ENCODE assay signal across 22 mouse cellular contexts in the genomic region with DNA sequence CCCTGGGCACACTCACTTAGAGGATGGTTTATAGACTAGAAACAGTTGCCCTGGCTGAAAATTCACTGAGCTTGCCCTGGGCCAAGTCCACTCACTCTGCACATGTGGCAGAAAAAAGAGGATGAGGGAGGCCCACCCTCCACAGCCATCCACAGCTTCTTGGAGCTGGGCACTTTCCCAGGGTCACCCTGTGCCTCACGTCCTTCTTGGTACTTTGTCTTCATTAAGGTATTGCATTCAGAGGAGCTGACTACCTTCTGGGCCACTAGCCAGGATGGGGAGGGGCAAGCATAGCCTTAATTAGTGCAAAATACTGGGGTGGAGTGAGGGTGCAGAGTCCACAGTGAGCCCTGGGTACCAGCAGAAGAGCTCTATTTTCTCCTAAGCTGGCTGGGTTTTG. TPM values are rescaled to one million over a fixed set of nuclear protein-coding genes. Genes with fewer than 3 reads are reported as not detected.
A peak's percentile ranks its signal among the peaks of the same experiment; 100 is the strongest.
DNase-seq lines count a peak whose midpoint lies in the region; ATAC-seq and TF ChIP-seq lines count a peak whose summit lies in the region.
"Had no signal": no experiment of that assay in that cellular context is flagged by ENCODE, and none has a peak within 500 bp of the region (broad histone marks: within the 10 kb centered on the region; RNA-seq: fewer than 3 reads in every experiment).

No protein-coding gene starts in this region.

- H3K27ac ChIP-seq in heart, embryonic 16.5 days (ENCODE audit: low read length) = no peak overlapping the region
- H3K27ac ChIP-seq in kidney, embryonic 16.5 days (ENCODE audit: low read length) = no peak overlapping the region
- H3K27ac ChIP-seq in small intestine, adult 2 months (ENCODE audit: insufficient read depth, low read depth, low read length) = peak overlapping the region; percentile 74
- H3K27ac ChIP-seq: embryonic facial prominence, embryonic 13.5 days; heart, adult 2 months; liver, embryonic 15.5 days; midbrain, embryonic 10.5 days had no signal

- H3K27me3 ChIP-seq in heart, embryonic 16.5 days (ENCODE audit: control insufficient read depth, insufficient read depth, low read length) = no peaks in the 10 kb centered on the region
- H3K27me3 ChIP-seq in kidney, embryonic 16.5 days (ENCODE audit: insufficient read depth, low read length) = no peaks in the 10 kb centered on the region
- H3K27me3 ChIP-seq in small intestine, adult 2 months (ENCODE audit: control insufficient read depth, insufficient read depth, low read length) = no peaks in the 10 kb centered on the region
- H3K27me3 ChIP-seq: embryonic facial prominence, embryonic 13.5 days; liver, embryonic 15.5 days had no signal

- no peak overlapping the region for H3K4me3 ChIP-seq in heart, embryonic 16.5 days (ENCODE audit: low read length)
- no peak overlapping the region for H3K4me3 ChIP-seq in kidney, embryonic 16.5 days (ENCODE audit: low read length)
- peak overlapping the region; percentile 61 for H3K4me3 ChIP-seq in small intestine, adult 2 months (ENCODE audit: low read depth, low read length)
- H3K4me3 ChIP-seq: embryonic facial prominence, embryonic 13.5 days; heart, adult 2 months; liver, embryonic 15.5 days; midbrain, embryonic 10.5 days had no signal

- 0 out of 2 replicates have a peak, but pooled peaks have one; percentile 12 for ATAC-seq in heart, embryonic 16.5 days (replicated peaks; ENCODE audit: extremely low read depth, insufficient read depth, low FRiP score)
- peak; percentile 47; the same call in 1 of the 2 replicates for ATAC-seq in kidney, embryonic 16.5 days (ENCODE audit: low FRiP score, low TSS enrichment)
- ATAC-seq: forebrain, embryonic 14.5 days had no signal

- no peak overlapping the region for H3K9ac ChIP-seq in heart, embryonic 16.5 days (ENCODE audit: low read length)
- H3K9ac ChIP-seq in kidney, embryonic 16.5 days (replicated peaks; ENCODE audit: low read length) = no peak overlapping the region
- H3K9ac ChIP-seq: liver, embryonic 15.5 days had no signal

- intact Hi-C loops in left cerebral cortex, postnatal 14 days (cut with DNase I) = no loop called here

- H3K36me3 ChIP-seq in heart, embryonic 16.5 days (ENCODE audit: control insufficient read depth, insufficient read depth) = peaks cover 2% of the 10 kb centered on the region
- 0 out of 2 replicates have a peak, but pooled peaks cover 2% of the 10 kb centered on the region for H3K36me3 ChIP-seq in kidney, embryonic 16.5 days (ENCODE audit: insufficient read depth, low read length)
- peaks cover 27% of the 10 kb centered on the region for H3K36me3 ChIP-seq in small intestine, adult 2 months (ENCODE audit: control insufficient read depth, insufficient read depth, low read length)
- H3K36me3 ChIP-seq: embryonic facial prominence, embryonic 13.5 days; liver, embryonic 15.5 days; midbrain, embryonic 10.5 days had no signal

- H3K9me3 ChIP-seq in heart, embryonic 16.5 days (replicated peaks; ENCODE audit: control insufficient read depth, low read length) = no peaks in the 10 kb centered on the region
- no peaks in the 10 kb centered on the region for H3K9me3 ChIP-seq in kidney, embryonic 16.5 days (ENCODE audit: low read length)
- H3K9me3 ChIP-seq: embryonic facial prominence, embryonic 13.5 days; liver, embryonic 15.5 days; midbrain, embryonic 10.5 days had no signal

- H3K4me2 ChIP-seq in heart, embryonic 16.5 days (ENCODE audit: low read depth, low read length) = no peak overlapping the region
- H3K4me2 ChIP-seq in kidney, embryonic 16.5 days (replicated peaks; ENCODE audit: low read depth, low read length) = no peak overlapping the region
- H3K4me2 ChIP-seq: embryonic facial prominence, embryonic 13.5 days; liver, embryonic 15.5 days had no signal

- 33% methylated on average over 1 of the region's 1 CpGs for WGBS in heart, embryonic 16.5 days
- WGBS in kidney, embryonic 16.5 days = 17% methylated on average over 1 of the region's 1 CpGs
- 0% methylated on average over 1 of the region's 1 CpGs for WGBS in small intestine, adult 2 months

- no peak for DNase-seq in heart, adult 11 months
- DNase-seq in ovary, adult 18-20 months (ENCODE audit: low spot score) = peak; percentile 15
- no peak for DNase-seq in ovary, postnatal 10 days (ENCODE audit: low spot score)
- no peak for DNase-seq in gastrocnemius, postnatal 25 days
- DNase-seq in left cerebral cortex, postnatal 14 days (ENCODE audit: low spot score in 2 of 2) = no peak
- DNase-seq: adrenal gland, adult 2 months; cerebellum, adult 9-11 months; gastrocnemius, postnatal 10 days; heart, adult 2 months; heart, postnatal 4 days; layer of hippocampus, adult 9-11 months; right cerebral cortex, postnatal 4 days had no signal

- TF ChIP-seq POLR2A in small intestine, adult 2 months (IDR thresholded peaks at IDR 0.05; ENCODE audit: low read depth, low read length) = no peak

- TF ChIP-seq CTCF in small intestine, adult 2 months (IDR thresholded peaks at IDR 0.05; ENCODE audit: extremely low read depth, insufficient read length, insufficient replicate concordance, low read depth, low read length) = no peak

- peaks cover 10% of the 10 kb centered on the region for H3K4me1 ChIP-seq in heart, embryonic 16.5 days (ENCODE audit: control insufficient read depth, insufficient read depth, low read length)
- no peaks in the 10 kb centered on the region; the same call in 1 of the 2 replicates for H3K4me1 ChIP-seq in kidney, embryonic 16.5 days (ENCODE audit: insufficient read depth, low read length)
- H3K4me1 ChIP-seq in small intestine, adult 2 months (ENCODE audit: control insufficient read depth, insufficient read depth, insufficient read length, low read length) = peaks cover 24% of the 10 kb centered on the region
- H3K4me1 ChIP-seq: liver, embryonic 15.5 days; midbrain, embryonic 10.5 days had no signal

RNA-seq across cellular contexts. Expression of a gene that starts 2.4 kb away (rescaled TPM):
- 2.3 TPM in 1 of 2 replicates, not detected in the other for polyA plus RNA-seq in heart, embryonic 16.5 days (2015; fragmentation: Nextera tagmentation; extraction: Ambion mirVana)
- 0.27 and 0.62 TPM in 2 replicates for polyA plus RNA-seq in kidney, embryonic 16.5 days (2015; fragmentation: Nextera tagmentation; extraction: Ambion mirVana)
- polyA plus RNA-seq in small intestine, adult 2 months (2012; rRNA removed) = 3,061 and 5,933 TPM in 2 replicates
- total RNA-seq in gastrocnemius, postnatal 25 days (2021) = not detected
- total RNA-seq in left cerebral cortex, postnatal 14 days (2021) = not detected
- total RNA-seq: adrenal gland, adult 2 months; gastrocnemius, postnatal 10 days; heart, adult 2 months; heart, postnatal 4 days; monocyte, adult 5-6 weeks had no signal
- polyA plus RNA-seq: adrenal gland, adult 2 months; embryonic facial prominence, embryonic 13.5 days; forebrain, embryonic 14.5 days; heart, embryonic 14.5 days; midbrain, embryonic 10.5 days; neural tube, embryonic 11.5 days had no signal

RNA-seq across cellular contexts. Expression of a gene that starts 6.7 kb away (rescaled TPM):
- polyA plus RNA-seq in heart, embryonic 16.5 days (2015; fragmentation: Nextera tagmentation; extraction: Ambion mirVana) = 93.9 and 103 TPM in 2 replicates
- polyA plus RNA-seq in kidney, embryonic 16.5 days (2015; fragmentation: Nextera tagmentation; extraction: Ambion mirVana) = 36.1 and 41.3 TPM in 2 replicates
- 76.8 and 111 TPM in 2 replicates for polyA plus RNA-seq in small intestine, adult 2 months (2012; rRNA removed)
- total RNA-seq in gastrocnemius, postnatal 25 days (2021) = 10 to 100 TPM; 41.6 to 47.5 TPM
- 10 to 100 TPM; 36.4 to 40.8 TPM for total RNA-seq in left cerebral cortex, postnatal 14 days (2021)

RNA-seq across cellular contexts. Expression of a gene that starts 13.2 kb away (rescaled TPM):
- polyA plus RNA-seq in heart, embryonic 16.5 days (2015; fragmentation: Nextera tagmentation; extraction: Ambion mirVana) = 0.47 and 0.66 TPM in 2 replicates
- polyA plus RNA-seq in kidney, embryonic 16.5 days (2015; fragmentation: Nextera tagmentation; extraction: Ambion mirVana) = 0.99 and 1.9 TPM in 2 replicates
- polyA plus RNA-seq in small intestine, adult 2 months (2012; rRNA removed) = 1.0 and 1.4 TPM in 2 replicates
- total RNA-seq in gastrocnemius, postnatal 25 days (2021) = not detected
- total RNA-seq in left cerebral cortex, postnatal 14 days (2021) = 100 to 1,000 TPM; 181 to 224 TPM
- total RNA-seq: monocyte, adult 5-6 weeks had no signal
- polyA plus RNA-seq: liver, embryonic 15.5 days had no signal

RNA-seq across cellular contexts. Expression of a gene that starts 20.0 kb away (rescaled TPM):
- polyA plus RNA-seq in heart, embryonic 16.5 days (2015; fragmentation: Nextera tagmentation; extraction: Ambion mirVana) = 9.5 and 12.9 TPM in 2 replicates
- 20.2 and 23.5 TPM in 2 replicates for polyA plus RNA-seq in kidney, embryonic 16.5 days (2015; fragmentation: Nextera tagmentation; extraction: Ambion mirVana)
- polyA plus RNA-seq in small intestine, adult 2 months (2012; rRNA removed) = 11.0 and 13.5 TPM in 2 replicates
- 1 to 10 TPM; 4.2 to 4.8 TPM for total RNA-seq in gastrocnemius, postnatal 25 days (2021)
- total RNA-seq in left cerebral cortex, postnatal 14 days (2021) = 1 to 10 TPM; 5.3 to 5.6 TPM

RNA-seq across cellular contexts. Expression of a gene that starts 20.7 kb away (rescaled TPM):
- polyA plus RNA-seq in heart, embryonic 16.5 days (2015; fragmentation: Nextera tagmentation; extraction: Ambion mirVana) = 244 and 266 TPM in 2 replicates
- 183 and 199 TPM in 2 replicates for polyA plus RNA-seq in kidney, embryonic 16.5 days (2015; fragmentation: Nextera tagmentation; extraction: Ambion mirVana)
- 47.4 and 48.1 TPM in 2 replicates for polyA plus RNA-seq in small intestine, adult 2 months (2012; rRNA removed)
- 100 to 1,000 TPM; 120 to 132 TPM for total RNA-seq in gastrocnemius, postnatal 25 days (2021)
- 10 to 100 TPM; 49.1 to 55.7 TPM for total RNA-seq in left cerebral cortex, postnatal 14 days (2021)

Comparison
In these comparisons a context has a peak if more than half of its experiments do, and no peak if none do; other contexts are left out.
1. RNA of a gene that starts 2.4 kb away (polyA plus RNA-seq): 3,061 to 5,933 TPM in small intestine, adult 2 months; 2.3 TPM in heart, embryonic 16.5 days and 0.27 to 0.62 TPM in kidney, embryonic 16.5 days; every median in the first group is over 100 times any median in the second.